Mouse (Mus musculus) forebrain, embryonic 16.5 days (tissue): ENCODE measurements at regions not wholly inside any gene's neighbourhood (a gene's known extent, or its start where the extent isn't known, plus 50 kb on each side); places are given as distances from the start of the nearest gene placed in this dataset.

Experiments
- ATAC-seq: fragments of 200-750 bp; cut with Nextera tagmentation; 2 replicates; pipeline ENCODE4 v1.8.0; 2017; ENCODE audit warnings: mild to moderate bottlenecking, moderate library complexity
- H3K27ac ChIP-seq: fragments of 300-500 bp; sonication (generic); 2 replicates; pipeline ENCODE4 v1.5.1; 2014; ENCODE audit warnings: low read length, control low read depth
- H3K27me3 ChIP-seq: fragments of 300-500 bp; sonication (generic); replicated peaks from 2 replicates; pipeline ENCODE4 v1.6.1; 2014; ENCODE audit warnings: low read length; ENCODE audit not compliant: control insufficient read depth, insufficient read depth
- H3K36me3 ChIP-seq: fragments of 300-500 bp; sonication (generic); 2 replicates; pipeline ENCODE4 v1.6.1; 2014; ENCODE audit not compliant: control insufficient read depth, insufficient read depth
- H3K4me1 ChIP-seq: fragments of 300-500 bp; sonication (generic); replicated peaks from 2 replicates; pipeline ENCODE4 v1.6.1; 2014; ENCODE audit warnings: low read length; ENCODE audit not compliant: control insufficient read depth, insufficient read depth
- H3K4me2 ChIP-seq: fragments of 300-500 bp; sonication (generic); 2 replicates; pipeline ENCODE4 v1.6.1; 2014; ENCODE audit warnings: mild to moderate bottlenecking, low read length, control low read depth
- H3K4me3 ChIP-seq: fragments of 300-500 bp; sonication (generic); replicated peaks from 2 replicates; pipeline ENCODE4 v1.5.1; 2014; ENCODE audit warnings: mild to moderate bottlenecking, low read length, control low read depth
- H3K9ac ChIP-seq: fragments of 300-500 bp; sonication (generic); replicated peaks from 2 replicates; pipeline ENCODE4 v1.6.1; 2014; ENCODE audit warnings: low read depth, low read length, control low read depth
- H3K9me3 ChIP-seq: fragments of 300-500 bp; sonication (generic); 2 replicates; pipeline ENCODE4 v1.6.1; 2016; ENCODE audit warnings: low read length; ENCODE audit not compliant: control insufficient read depth
- WGBS: fragments of 180-500 bp; shearing (Covaris S2); extraction: QIAGEN DNeasy Blood & Tissue Kit; methylation state at CpG from one replicate; pipeline ENCODE4 v1.1.7; 2014; 5-methylcytosine and 5-hydroxymethylcytosine counted together

DNA sequence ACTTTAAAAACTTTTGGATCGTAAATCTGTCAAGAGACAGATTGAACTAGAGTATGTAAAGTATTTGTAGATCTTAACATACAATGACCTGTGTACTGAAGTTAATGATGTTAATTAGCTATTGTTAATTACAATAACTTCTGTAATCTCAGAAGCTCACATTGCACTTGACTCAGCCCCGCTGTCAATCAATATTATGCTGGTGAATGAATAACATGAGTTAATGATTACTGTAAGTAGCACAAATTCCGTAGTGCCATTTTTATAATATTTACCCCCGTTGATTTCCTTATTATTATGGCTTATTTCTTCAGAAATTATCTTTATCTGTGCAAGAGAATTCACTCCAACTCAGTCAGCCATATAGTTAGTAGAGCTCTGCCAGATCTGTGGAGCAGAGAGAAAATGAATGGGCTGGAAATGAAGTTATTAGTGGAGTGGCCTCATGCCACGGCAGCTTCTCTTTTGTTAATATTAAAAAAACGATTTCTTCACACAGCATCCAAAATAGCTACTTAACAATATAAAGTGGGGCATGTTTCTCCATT, 132.5 kb downstream of the Gm11146 start:
- H3K27me3 ChIP-seq, result no peaks in the 10 kb centered on the region
- no peak for ATAC-seq
- no peak overlapping the region for H3K4me2 ChIP-seq
- H3K9me3 ChIP-seq, result no peaks in the 10 kb centered on the region
- H3K9ac ChIP-seq, result no peak overlapping the region
- 52% methylated on average over 6 of the region's 6 CpGs for WGBS
- no peak overlapping the region for H3K27ac ChIP-seq
- no peaks in the 10 kb centered on the region for H3K36me3 ChIP-seq
- H3K4me3 ChIP-seq, result no peak overlapping the region
- peaks cover 7% of the 10 kb centered on the region for H3K4me1 ChIP-seq

DNA sequence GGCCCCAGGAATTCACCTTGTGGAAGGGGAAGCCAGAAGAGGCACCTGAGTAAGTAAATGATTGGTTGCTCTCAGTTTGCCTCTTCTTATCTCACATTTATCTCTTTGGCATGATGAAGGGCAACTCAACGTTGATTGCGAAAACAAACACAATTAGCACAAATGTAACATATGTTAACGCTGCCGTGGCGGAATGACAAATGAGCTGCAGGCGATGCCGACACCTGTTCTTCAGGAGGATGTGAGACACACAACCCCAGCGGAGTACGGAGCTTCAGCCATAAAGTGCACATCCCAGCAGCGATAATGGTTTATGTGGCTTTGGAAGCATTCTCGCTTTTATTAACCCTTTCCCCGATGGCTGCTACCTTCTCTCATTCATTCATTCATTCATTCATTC, 134.7 kb downstream of the Gm11146 start:
- Histone ChIP-seq H3K9me3 (no peaks in the 10 kb centered on the region), H3K4me2 (no peak overlapping the region), H3K4me1 (peaks cover 7% of the 10 kb centered on the region), H3K4me3 (no peak overlapping the region), H3K9ac (no peak overlapping the region), H3K36me3 (no peaks in the 10 kb centered on the region), H3K27ac (no peak overlapping the region), H3K27me3 (no peaks in the 10 kb centered on the region)
- WGBS, result 63% methylated on average over 12 of the region's 12 CpGs
- ATAC-seq, result no peak

DNA sequence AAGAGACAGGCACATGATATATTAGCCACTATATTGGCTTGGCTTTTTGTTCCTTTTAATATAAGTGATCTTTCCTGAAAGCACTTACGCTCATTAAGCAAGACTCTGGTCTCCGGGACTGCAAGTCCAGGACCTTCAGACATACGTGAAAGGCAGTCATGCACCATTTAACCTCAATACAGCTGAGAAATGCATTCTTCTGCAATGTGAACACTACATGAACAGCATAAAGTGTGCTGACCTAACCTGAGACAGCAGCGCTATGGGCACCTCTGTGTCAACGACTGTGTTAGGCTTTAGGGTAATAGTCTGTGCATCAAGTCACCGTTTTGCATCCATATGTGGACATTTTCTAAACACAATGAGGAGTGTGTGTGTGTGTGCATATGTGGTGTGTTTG, 137.3 kb downstream of the Gm11146 start:
- ATAC-seq, result no peak
- Histone ChIP-seq H3K4me1 (peaks cover 7% of the 10 kb centered on the region), H3K36me3 (no peaks in the 10 kb centered on the region), H3K4me3 (no peak overlapping the region), H3K9ac (no peak overlapping the region), H3K4me2 (no peak overlapping the region), H3K27me3 (no peaks in the 10 kb centered on the region), H3K27ac (no peak overlapping the region), H3K9me3 (no peaks in the 10 kb centered on the region)
- 26% methylated on average over 6 of the region's 6 CpGs for WGBS

DNA sequence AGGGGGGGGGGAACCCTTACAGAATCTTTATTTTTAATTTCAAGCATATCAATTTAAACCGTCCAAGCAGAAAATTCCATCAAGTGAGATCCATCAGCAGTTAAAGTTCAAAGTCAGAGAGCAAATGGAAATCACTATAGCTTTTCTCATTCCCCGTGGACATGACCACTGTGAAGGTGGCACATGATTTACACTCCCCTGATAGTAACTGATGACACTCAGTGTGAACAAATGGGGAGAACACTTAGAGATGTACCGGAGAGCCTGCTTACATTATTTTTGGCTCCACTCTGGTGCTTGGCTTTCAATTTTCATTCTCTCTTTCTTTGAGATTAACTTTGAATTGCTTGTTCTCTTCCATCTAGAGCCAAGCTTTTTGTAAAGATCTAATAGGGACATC, 140.0 kb downstream of the Gm11146 start:
- no peak overlapping the region for H3K9ac ChIP-seq
- ATAC-seq, result no peak
- no peak overlapping the region for H3K4me3 ChIP-seq
- H3K4me1 ChIP-seq, result peaks cover 4% of the 10 kb centered on the region
- no peaks in the 10 kb centered on the region for H3K27me3 ChIP-seq
- 71% methylated on average over 3 of the region's 3 CpGs for WGBS
- no peak overlapping the region for H3K27ac ChIP-seq
- H3K36me3 ChIP-seq, result no peaks in the 10 kb centered on the region
- H3K4me2 ChIP-seq, result no peak overlapping the region
- no peaks in the 10 kb centered on the region for H3K9me3 ChIP-seq

DNA sequence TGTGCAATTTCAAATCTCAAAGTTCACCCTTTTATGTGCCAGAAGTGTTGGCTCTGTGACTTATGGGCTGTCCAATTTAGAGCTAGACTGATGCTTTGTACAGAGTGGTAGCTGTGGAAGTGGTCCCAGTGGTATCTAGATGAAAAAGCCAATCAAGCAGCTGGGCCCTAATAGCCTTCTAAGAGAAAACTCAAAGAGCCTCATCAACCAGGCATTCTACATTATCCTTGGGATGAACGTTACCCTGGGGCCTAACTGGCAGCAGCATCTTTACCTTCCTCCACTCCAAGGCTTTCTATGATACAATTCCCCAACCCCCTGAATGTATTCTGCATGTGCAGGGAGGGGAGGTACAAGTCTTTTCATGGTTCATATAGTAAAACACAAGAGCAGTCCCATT, 140.4 kb downstream of the Gm11146 start:
- H3K4me1 ChIP-seq, result peaks cover 4% of the 10 kb centered on the region
- no peak overlapping the region for H3K4me2 ChIP-seq
- no peak for ATAC-seq
- no peak overlapping the region for H3K9ac ChIP-seq
- H3K9me3 ChIP-seq, result no peaks in the 10 kb centered on the region
- H3K4me3 ChIP-seq, result no peak overlapping the region
- no peaks in the 10 kb centered on the region for H3K36me3 ChIP-seq
- 22% methylated on average over 1 of the region's 1 CpGs for WGBS
- H3K27me3 ChIP-seq, result no peaks in the 10 kb centered on the region
- no peak overlapping the region for H3K27ac ChIP-seq

DNA sequence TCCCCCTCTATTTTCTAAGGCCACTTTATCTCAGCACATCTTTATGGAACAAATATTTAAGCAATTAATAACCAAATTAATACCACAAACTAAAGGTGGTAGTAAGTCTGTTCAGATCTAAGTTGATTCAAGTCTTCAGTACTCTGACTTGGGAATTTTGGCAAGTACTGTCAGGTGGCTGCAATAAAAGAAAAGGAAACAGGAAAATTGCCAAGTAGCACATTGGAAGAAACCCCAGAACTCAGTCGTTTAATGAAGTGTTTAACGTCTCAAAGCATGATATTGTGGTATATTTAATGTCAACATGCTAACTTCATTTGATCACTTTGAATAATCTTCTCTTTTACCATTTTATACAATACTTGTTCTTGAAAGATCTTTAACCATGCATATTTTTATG, 142.2 kb downstream of the Gm11146 start:
- no peak for ATAC-seq
- Histone ChIP-seq H3K9me3 (no peaks in the 10 kb centered on the region), H3K4me1 (peaks cover 2% of the 10 kb centered on the region), H3K9ac (no peak overlapping the region), H3K4me2 (no peak overlapping the region), H3K4me3 (no peak overlapping the region), H3K27ac (no peak overlapping the region), H3K36me3 (no peaks in the 10 kb centered on the region), H3K27me3 (no peaks in the 10 kb centered on the region)
- 30% methylated on average over 2 of the region's 2 CpGs for WGBS

DNA sequence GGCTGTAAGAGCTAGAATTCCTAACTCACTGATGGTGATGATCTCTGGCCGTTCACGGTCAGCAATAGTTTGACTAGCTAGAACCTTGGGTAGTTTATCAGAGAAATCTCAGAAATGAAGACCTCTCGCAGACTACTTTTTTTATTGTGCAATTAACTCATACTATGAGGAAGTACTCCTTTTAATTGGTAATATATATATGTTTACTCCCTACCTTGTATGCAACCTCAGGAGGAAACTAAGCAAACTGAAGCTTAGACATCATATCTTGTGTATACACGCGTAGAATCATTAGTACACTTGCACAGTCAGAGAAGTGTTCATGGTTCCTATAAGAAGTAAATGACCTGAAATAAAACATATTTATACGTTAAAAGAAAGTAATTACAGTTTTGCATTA, 157.2 kb downstream of the Gm11146 start:
- no peak for ATAC-seq
- H3K27ac ChIP-seq, result no peak overlapping the region
- no peak overlapping the region for H3K4me2 ChIP-seq
- H3K9ac ChIP-seq, result no peak overlapping the region
- WGBS, result 93% methylated on average over 6 of the region's 6 CpGs
- no peaks in the 10 kb centered on the region for H3K9me3 ChIP-seq
- peaks cover 6% of the 10 kb centered on the region; the same call in 1 of the 2 replicates for H3K4me1 ChIP-seq
- no peak overlapping the region for H3K4me3 ChIP-seq
- H3K27me3 ChIP-seq, result no peaks in the 10 kb centered on the region
- H3K36me3 ChIP-seq, result no peaks in the 10 kb centered on the region

DNA sequence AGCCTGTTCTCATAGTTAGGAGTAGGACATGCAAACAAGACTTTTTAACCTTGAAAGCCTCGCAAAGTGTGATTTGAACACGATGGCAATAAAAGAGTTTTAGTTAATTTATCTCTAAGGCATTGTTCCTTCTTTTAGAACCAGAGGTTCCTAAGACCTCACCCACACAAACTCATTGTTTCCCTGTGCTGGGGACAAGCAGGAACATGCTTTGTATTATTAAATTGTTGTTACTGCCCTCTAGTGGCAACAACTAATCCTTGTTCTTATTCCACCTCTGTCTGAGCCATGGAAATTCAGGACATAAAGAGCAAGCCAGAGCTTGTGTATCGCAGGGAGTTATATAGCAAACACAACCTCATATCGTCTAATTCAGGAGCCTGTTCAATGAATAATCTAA, 157.9 kb downstream of the Gm11146 start:
- H3K4me2 ChIP-seq, result no peak overlapping the region
- H3K9me3 ChIP-seq, result no peaks in the 10 kb centered on the region
- no peaks in the 10 kb centered on the region for H3K27me3 ChIP-seq
- whole genome bisulfite sequencing, result 25% methylated on average over 4 of the region's 4 CpGs
- no peaks in the 10 kb centered on the region for H3K36me3 ChIP-seq
- H3K27ac ChIP-seq, result no peak overlapping the region; the same call in 1 of the 2 replicates
- H3K4me1 ChIP-seq, result peaks cover 6% of the 10 kb centered on the region; the same call in 1 of the 2 replicates
- ATAC-seq, result peak; percentile 86
- no peak overlapping the region for H3K4me3 ChIP-seq
- H3K9ac ChIP-seq, result no peak overlapping the region

DNA sequence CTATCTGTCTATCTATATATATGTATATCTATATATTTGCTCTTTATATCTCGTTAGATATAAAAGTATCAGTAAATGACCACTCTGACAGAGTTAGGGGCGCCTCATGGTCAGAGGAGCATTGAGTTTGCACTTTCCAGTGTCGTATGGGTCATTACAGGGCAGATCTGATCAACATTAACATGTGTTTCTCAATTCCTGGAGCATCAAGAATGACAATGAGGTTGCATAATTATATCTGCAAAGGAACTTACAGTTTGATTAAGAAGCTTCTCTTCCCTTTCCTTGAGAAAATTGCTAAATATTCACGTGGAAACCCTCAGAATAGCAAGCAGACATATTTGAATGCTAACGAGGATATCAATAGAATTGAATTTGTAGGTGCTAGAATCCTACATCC, 158.6 kb downstream of the Gm11146 start:
- WGBS, result 71% methylated on average over 5 of the region's 5 CpGs
- Histone ChIP-seq H3K27me3 (no peaks in the 10 kb centered on the region), H3K36me3 (no peaks in the 10 kb centered on the region), H3K4me2 (no peak overlapping the region), H3K27ac (no peak overlapping the region), H3K9me3 (no peaks in the 10 kb centered on the region), H3K9ac (no peak overlapping the region), H3K4me1 (peaks cover 6% of the 10 kb centered on the region; the same call in 1 of the 2 replicates), H3K4me3 (no peak overlapping the region)
- no peak for ATAC-seq

DNA sequence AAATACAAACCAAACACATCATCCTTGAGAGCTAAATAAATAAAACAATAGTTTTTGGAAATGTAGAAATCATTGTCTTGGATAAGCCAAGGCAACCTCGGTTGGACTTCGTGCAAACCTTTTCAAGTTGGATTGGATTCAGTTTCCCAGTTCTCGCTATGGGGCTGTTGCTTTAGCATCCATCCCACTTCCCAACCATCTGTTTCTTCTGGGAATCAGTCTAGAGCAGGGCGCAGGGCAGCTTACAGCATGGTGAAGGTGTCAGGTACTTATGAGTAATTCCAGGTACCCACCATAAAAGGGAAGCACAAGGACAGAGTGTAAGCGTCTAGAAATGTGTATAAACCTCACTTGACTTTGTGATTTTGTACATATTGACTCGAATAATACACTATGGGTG, 159.0 kb downstream of the Gm11146 start:
- Histone ChIP-seq H3K9ac (no peak overlapping the region), H3K4me2 (no peak overlapping the region), H3K4me3 (no peak overlapping the region), H3K27me3 (no peaks in the 10 kb centered on the region), H3K36me3 (no peaks in the 10 kb centered on the region), H3K9me3 (no peaks in the 10 kb centered on the region), H3K4me1 (peaks cover 6% of the 10 kb centered on the region; the same call in 1 of the 2 replicates), H3K27ac (no peak overlapping the region)
- no peak for ATAC-seq
- WGBS, result 83% methylated on average over 6 of the region's 6 CpGs
